Mouse (Mus musculus) stomach, embryonic 15.5 days (tissue): Measurements from ENCODE around the gene Zmat3. TPM values are rescaled to one million over a fixed set of nuclear protein-coding genes. Genes with fewer than 3 reads are reported as not detected.
A peak's percentile ranks its signal among the peaks of the same experiment; 100 is the strongest.

Experiments used
- ATAC-seq: fragments of 200-750 bp; cut with Nextera tagmentation; 2 replicates; pipeline ENCODE4 v1.8.0; 2017; ENCODE audit warnings: low read depth, moderate number of reproducible peaks, moderate TSS enrichment; ENCODE audit not compliant: insufficient read depth, low FRiP score
- H3K27ac ChIP-seq: fragments of 300-500 bp; sonication (generic); 2 replicates; pipeline ENCODE4 v1.5.1; 2015; ENCODE audit warnings: mild to moderate bottlenecking, inconsistent platforms
- H3K27me3 ChIP-seq: fragments of 300-500 bp; sonication (generic); replicated peaks from 2 replicates; pipeline ENCODE4 v1.6.1; 2015; ENCODE audit warnings: inconsistent platforms
- H3K36me3 ChIP-seq: fragments of 300-500 bp; sonication (generic); 2 replicates; pipeline ENCODE4 v1.6.1; 2015; ENCODE audit warnings: inconsistent platforms
- H3K4me1 ChIP-seq: fragments of 300-500 bp; sonication (generic); 2 replicates; pipeline ENCODE4 v1.6.1; 2015; ENCODE audit warnings: inconsistent platforms
- H3K4me2 ChIP-seq: fragments of 300-500 bp; sonication (generic); 2 replicates; pipeline ENCODE4 v1.6.1; 2015; ENCODE audit warnings: mild to moderate bottlenecking, inconsistent platforms
- H3K4me3 ChIP-seq: fragments of 300-500 bp; sonication (generic); replicated peaks from 2 replicates; pipeline ENCODE4 v1.5.1; 2015; ENCODE audit warnings: inconsistent platforms
- H3K9ac ChIP-seq: fragments of 300-500 bp; sonication (generic); 2 replicates; pipeline ENCODE4 v1.6.1; 2015; ENCODE audit warnings: inconsistent platforms
- H3K9me3 ChIP-seq: fragments of 300-500 bp; sonication (generic); 2 replicates; pipeline ENCODE4 v1.6.1; 2016; ENCODE audit warnings: inconsistent platforms
- WGBS: fragments of 180-500 bp; shearing (Covaris S2); methylation state at CpG from one replicate; pipeline ENCODE4 v1.1.7; 2015; 5-methylcytosine and 5-hydroxymethylcytosine counted together
- polyA plus RNA-seq: library from polyadenylated mRNA; unstranded; fragments of >200 nt; fragmentation: Nextera tagmentation; extraction: Ambion mirVana; gene quantifications from 2 replicates; pipeline ENCODE4 v1.2.1, GENCODE M21; 2015

Gene Zmat3
- polyA plus RNA-seq: 5.8 and 6.1 TPM in 2 replicates

- peak within 1 kb of the TSS; percentile 75 for H3K4me2 ChIP-seq
- H3K27me3 ChIP-seq: no peaks in the 10 kb centered on the region
- H3K36me3 ChIP-seq: no peaks in the 10 kb centered on the region
- 4% methylated on average over 32 of the region's 48 CpGs for WGBS
- peak within 1 kb of the TSS; percentile 72 for H3K27ac ChIP-seq
- H3K9me3 ChIP-seq: no peaks in the 10 kb centered on the region
- peak within 1 kb of the TSS; percentile 50 for H3K9ac ChIP-seq
- peak; percentile 70; the same call in 1 of the 2 replicates for ATAC-seq
- peak within 1 kb of the TSS; percentile 79 for H3K4me3 ChIP-seq
- H3K4me1 ChIP-seq: peaks cover 5% of the 10 kb centered on the region; the same call in 1 of the 2 replicates
Observed at GRCm38 (mm10) chr3:32365546-32366245, at the start of gene Zmat3. Gene Zmat3, minus strand, starts transcription at chr3:32366014.

DNA sequence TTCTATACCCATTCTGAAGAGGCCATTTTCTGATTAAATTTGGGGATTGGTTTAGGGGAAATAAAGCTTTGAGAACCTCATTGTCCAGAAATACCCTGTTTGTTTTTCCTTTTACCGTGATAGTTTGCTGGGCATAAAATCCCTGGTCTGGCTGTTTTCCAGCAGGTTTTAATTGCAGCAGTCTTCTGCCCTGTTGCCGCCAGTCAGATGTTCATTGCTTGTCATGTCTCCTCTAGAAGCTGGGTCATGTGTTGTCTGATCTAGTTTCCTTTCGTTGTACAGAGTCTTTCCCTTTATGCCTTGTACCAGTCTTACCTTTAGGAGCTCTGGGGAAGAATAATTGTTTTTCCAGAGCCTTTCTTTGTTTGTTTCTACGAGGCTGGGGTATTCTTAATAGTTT lies 48.6 kb upstream of the Zmat3 start:
- Histone ChIP-seq H3K36me3 (no peaks in the 10 kb centered on the region), H3K27ac (no peak overlapping the region), H3K4me3 (no peak overlapping the region), H3K9me3 (no peaks in the 10 kb centered on the region), H3K27me3 (no peaks in the 10 kb centered on the region), H3K4me1 (peaks cover 34% of the 10 kb centered on the region; the same call in 1 of the 2 replicates), H3K9ac (no peak overlapping the region), H3K4me2 (no peak overlapping the region)
- 50% methylated on average over 4 of the region's 4 CpGs for WGBS
- ATAC-seq: no peak

DNA sequence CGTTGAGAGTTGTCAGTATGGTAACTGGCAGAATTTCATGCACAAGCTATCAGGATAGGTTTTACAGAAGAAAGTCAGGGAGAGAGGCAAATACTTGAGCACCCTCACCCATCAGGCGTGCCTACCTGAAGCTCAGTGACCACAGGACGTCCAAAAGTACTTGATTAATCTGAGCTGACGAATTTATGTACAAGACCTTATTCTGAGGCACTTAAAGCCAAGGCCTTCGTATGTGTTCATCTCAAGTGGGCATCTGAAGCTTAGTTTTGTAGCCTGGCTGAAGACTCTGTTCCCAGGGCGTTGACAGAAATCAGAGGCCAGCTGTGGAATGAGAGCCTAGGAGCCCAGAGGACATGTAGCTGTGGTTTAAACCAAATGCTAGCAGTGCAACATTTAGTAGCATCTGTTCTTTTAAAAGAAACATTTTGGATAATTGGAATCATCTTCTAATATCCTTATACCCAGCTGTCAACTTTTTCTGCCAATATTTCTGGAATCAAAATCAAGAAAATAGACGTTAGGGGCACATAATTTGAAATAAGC lies 46.8 kb upstream of the Zmat3 start:
- 66% methylated on average over 7 of the region's 7 CpGs for WGBS
- no peak for ATAC-seq
- H3K9me3 ChIP-seq: no peaks in the 10 kb centered on the region
- no peak overlapping the region for H3K4me3 ChIP-seq
- no peak overlapping the region for H3K4me2 ChIP-seq
- no peak overlapping the region for H3K27ac ChIP-seq
- no peak overlapping the region for H3K9ac ChIP-seq
- H3K4me1 ChIP-seq: peaks cover 34% of the 10 kb centered on the region; the same call in 1 of the 2 replicates
- H3K36me3 ChIP-seq: no peaks in the 10 kb centered on the region
- no peaks in the 10 kb centered on the region for H3K27me3 ChIP-seq

GRCm38 (mm10) chr3:32408811-32409273 lies 43.0 kb upstream of the Zmat3 start:
- Histone ChIP-seq H3K27ac (no peak overlapping the region), H3K4me1 (peaks cover 14% of the 10 kb centered on the region; the same call in 1 of the 2 replicates), H3K4me3 (no peak overlapping the region), H3K36me3 (no peaks in the 10 kb centered on the region), H3K9me3 (no peaks in the 10 kb centered on the region), H3K4me2 (no peak overlapping the region), H3K9ac (no peak overlapping the region), H3K27me3 (no peaks in the 10 kb centered on the region)
- 79% methylated on average over 3 of the region's 3 CpGs for WGBS
- ATAC-seq: no peak

- no peak overlapping the region for H3K4me2 ChIP-seq
- 77% methylated on average over 6 of the region's 6 CpGs for WGBS
- H3K9ac ChIP-seq: no peak overlapping the region
- H3K9me3 ChIP-seq: no peaks in the 10 kb centered on the region
- 0 out of 2 replicates have a peak, but pooled peaks cover 7% of the 10 kb centered on the region for H3K4me1 ChIP-seq
- ATAC-seq: no peak
- H3K36me3 ChIP-seq: no peaks in the 10 kb centered on the region
- no peak overlapping the region for H3K27ac ChIP-seq
- H3K4me3 ChIP-seq: no peak overlapping the region
- H3K27me3 ChIP-seq: no peaks in the 10 kb centered on the region
Observed at GRCm38 (mm10) chr3:32406804-32407203, 41.0 kb upstream of the Zmat3 start.

- Histone ChIP-seq H3K4me2 (no peak overlapping the region), H3K36me3 (no peaks in the 10 kb centered on the region), H3K4me1 (0 out of 2 replicates have a peak, but pooled peaks cover 9% of the 10 kb centered on the region), H3K4me3 (no peak overlapping the region), H3K9me3 (no peaks in the 10 kb centered on the region), H3K27me3 (no peaks in the 10 kb centered on the region), H3K27ac (no peak overlapping the region), H3K9ac (no peak overlapping the region)
- 78% methylated on average over 1 of the region's 1 CpGs for WGBS
- ATAC-seq: no peak
Observed at GRCm38 (mm10) chr3:32405699-32406098, 39.9 kb upstream of the Zmat3 start.

- Histone ChIP-seq H3K4me3 (no peak overlapping the region), H3K9me3 (no peaks in the 10 kb centered on the region), H3K4me1 (peaks cover 26% of the 10 kb centered on the region; the same call in 1 of the 2 replicates), H3K36me3 (no peaks in the 10 kb centered on the region), H3K4me2 (no peak overlapping the region), H3K27me3 (no peaks in the 10 kb centered on the region), H3K9ac (no peak overlapping the region), H3K27ac (no peak overlapping the region)
- WGBS: 67% methylated on average over 7 of the region's 7 CpGs
- ATAC-seq: no peak
Observed at GRCm38 (mm10) chr3:32402990-32403885, 37.4 kb upstream of the Zmat3 start.

DNA sequence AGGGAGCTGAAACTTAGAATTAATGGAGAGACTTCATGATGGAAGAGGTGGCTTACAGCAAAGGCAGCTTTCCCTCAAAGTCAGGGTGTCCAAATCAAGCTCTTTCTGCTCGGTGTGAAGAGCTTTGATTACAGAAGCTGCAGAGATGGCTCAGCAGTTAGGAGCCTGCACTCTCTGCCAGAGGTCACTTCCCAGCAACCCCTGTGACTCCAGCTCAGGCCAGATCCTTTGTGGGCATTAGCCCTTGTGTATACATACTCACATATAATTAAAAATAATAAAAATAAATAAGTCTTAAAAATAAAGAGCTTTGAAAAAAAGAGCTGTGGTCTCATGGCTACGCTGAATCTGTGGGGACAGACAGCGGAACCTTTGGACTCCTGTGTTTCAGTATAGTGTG lies 35.8 kb upstream of the Zmat3 start:
- no peak overlapping the region for H3K27ac ChIP-seq
- WGBS: 76% methylated on average over 3 of the region's 3 CpGs
- H3K4me1 ChIP-seq: peaks cover 26% of the 10 kb centered on the region; the same call in 1 of the 2 replicates
- H3K9me3 ChIP-seq: no peaks in the 10 kb centered on the region
- ATAC-seq: no peak
- no peak overlapping the region for H3K9ac ChIP-seq
- H3K4me2 ChIP-seq: no peak overlapping the region
- H3K36me3 ChIP-seq: no peaks in the 10 kb centered on the region
- H3K27me3 ChIP-seq: no peaks in the 10 kb centered on the region
- no peak overlapping the region for H3K4me3 ChIP-seq

DNA sequence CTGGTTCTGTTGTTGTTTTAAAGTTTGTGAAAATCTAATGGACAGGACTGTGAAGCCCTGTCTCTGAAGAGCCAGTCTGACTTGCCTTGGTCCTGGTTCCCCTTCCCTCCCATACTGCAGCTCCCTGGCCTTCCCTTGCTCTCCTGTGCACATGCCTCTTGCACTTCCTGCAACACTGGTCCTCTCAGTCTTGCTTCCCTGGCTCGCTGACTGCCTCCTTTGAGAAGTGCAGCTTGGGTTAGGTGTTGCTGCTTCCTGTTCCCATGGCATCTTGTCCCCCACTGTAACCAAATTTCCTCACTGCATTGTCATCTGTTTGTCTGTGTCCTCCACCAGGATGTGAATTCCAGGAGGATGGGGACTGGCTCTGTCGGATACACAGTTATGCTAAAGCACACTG lies 34.1 kb upstream of the Zmat3 start:
- no peak for ATAC-seq
- H3K4me2 ChIP-seq: no peak overlapping the region
- WGBS: 57% methylated on average over 2 of the region's 2 CpGs

DNA sequence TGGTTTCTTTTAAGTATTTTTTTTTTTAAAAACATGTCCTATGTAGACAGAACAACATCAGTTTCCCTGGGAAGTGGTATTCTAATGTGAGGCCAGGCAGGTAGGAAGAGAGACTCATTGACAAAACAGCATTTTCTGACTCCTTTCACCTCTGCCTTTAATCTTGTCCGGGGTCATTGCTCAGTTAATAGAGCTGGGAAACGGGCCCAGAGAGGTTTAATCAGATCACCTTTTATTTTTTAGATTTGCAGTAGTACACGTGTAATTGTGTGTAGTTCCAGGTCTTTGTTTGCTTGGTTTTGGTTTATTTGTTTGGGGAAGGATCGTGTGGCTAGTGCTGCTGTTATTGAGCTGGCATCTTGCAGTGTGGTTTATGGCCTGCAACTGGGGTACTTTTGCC lies 33.6 kb upstream of the Zmat3 start:
- Histone ChIP-seq H3K4me1 (peaks cover 29% of the 10 kb centered on the region; the same call in 1 of the 2 replicates), H3K36me3 (no peaks in the 10 kb centered on the region), H3K9me3 (no peaks in the 10 kb centered on the region), H3K27ac (no peak overlapping the region), H3K27me3 (no peaks in the 10 kb centered on the region), H3K4me3 (no peak overlapping the region), H3K4me2 (no peak overlapping the region), H3K9ac (no peak overlapping the region)
- no peak for ATAC-seq
- WGBS: 35% methylated on average over 4 of the region's 4 CpGs

More for the DNA sequence above, 34.1 kb upstream of the Zmat3 start:
- no peak overlapping the region for H3K27ac ChIP-seq
- no peak overlapping the region for H3K4me3 ChIP-seq
- peaks cover 29% of the 10 kb centered on the region; the same call in 1 of the 2 replicates for H3K4me1 ChIP-seq
- no peaks in the 10 kb centered on the region for H3K27me3 ChIP-seq
- H3K9me3 ChIP-seq: no peaks in the 10 kb centered on the region
- H3K36me3 ChIP-seq: no peaks in the 10 kb centered on the region
- no peak overlapping the region for H3K9ac ChIP-seq

- Histone ChIP-seq H3K9ac (no peak overlapping the region), H3K27me3 (no peaks in the 10 kb centered on the region), H3K4me1 (peaks cover 29% of the 10 kb centered on the region; the same call in 1 of the 2 replicates), H3K4me2 (peak overlapping the region; percentile 39), H3K27ac (no peak overlapping the region), H3K36me3 (no peaks in the 10 kb centered on the region), H3K4me3 (no peak overlapping the region; the same call in 1 of the 2 replicates), H3K9me3 (no peaks in the 10 kb centered on the region)
- WGBS: 16% methylated on average over 4 of the region's 4 CpGs
- ATAC-seq: no peak
Observed at GRCm38 (mm10) chr3:32398623-32399022, 32.8 kb upstream of the Zmat3 start.
